Mouse (Mus musculus) left cerebral cortex, adult 18-20 months (tissue): ENCODE measurements around the gene Osbpl6. TPM values are rescaled to one million over a fixed set of nuclear protein-coding genes. Genes with fewer than 3 reads are reported as not detected.

Source experiments
- DNase-seq, 2 experiments: peaks; one replicate each; pipeline ENCODE4 v3.0.0; 2021 to 2022; ENCODE audit warnings: low spot score in 2 of 2, mixed read lengths in 1 of 2
- total RNA-seq, 2 experiments: library from RNA; stranded (reverse); gene quantifications; 2 replicates each; pipeline ENCODE4 v1.2.3; 2021

The Osbpl6 gene
- total RNA-seq, 2 experiments from 2014 or later: 51.2 to 53.5 TPM

DNA sequence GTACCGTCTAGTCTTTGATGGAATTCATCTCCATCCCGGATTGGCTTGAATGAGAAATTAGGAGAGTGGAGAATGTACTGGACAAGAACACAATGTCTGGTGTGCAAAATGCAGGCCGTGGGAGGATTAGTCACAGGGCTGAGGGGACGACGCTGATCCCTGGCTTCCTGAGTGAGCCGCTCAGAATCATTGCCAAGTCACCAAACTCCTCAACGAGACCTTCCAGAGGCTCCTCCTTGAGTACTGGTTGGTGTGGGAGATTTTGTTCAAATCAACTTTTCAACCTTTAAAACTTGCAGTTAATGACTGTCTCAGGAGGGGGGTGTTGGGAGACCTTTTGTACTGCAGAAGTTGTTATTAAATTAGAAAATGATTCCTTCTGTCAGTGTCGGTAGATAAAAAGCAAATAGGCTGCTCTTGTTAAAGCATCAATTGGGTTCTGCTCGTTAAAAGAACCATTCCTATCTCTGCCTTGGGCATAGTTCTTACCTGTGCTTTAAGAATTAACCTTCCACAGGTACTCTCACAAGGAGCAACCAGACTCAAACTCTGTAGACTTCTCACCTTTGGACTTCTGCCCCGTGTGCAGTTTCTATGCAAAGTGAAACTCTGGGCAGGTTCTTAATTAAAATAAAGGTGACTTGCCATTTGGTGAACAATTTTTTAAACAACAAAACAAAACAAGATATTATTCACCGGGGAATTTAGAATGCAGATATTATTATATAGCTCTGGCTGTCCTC lies 89.9 kb downstream of the Osbpl6 start:
- no peak for DNase-seq

- DNase-seq: no peak
These were observed 90.4 kb downstream of the Osbpl6 start for GRCm38 (mm10) chr2:76496749-76497140.

DNA sequence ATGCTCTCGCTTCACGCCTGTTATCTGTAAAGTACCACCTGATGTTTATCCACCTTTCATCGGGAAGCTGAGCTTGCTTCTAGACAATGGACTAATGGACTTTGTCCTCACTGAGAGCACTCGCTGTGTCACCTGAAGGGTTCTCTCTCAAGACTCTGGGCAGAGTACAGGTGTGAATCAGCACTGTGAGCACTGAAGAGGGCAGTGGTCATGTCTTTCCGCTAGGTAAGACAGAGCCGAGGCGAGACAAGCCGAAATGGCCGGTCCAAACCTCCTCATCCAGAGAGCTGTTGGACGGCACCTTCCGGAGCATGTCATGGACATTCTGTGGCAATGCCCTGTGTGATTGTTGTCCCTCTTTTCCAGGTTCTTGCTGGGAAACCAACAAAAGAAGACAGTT lies 92.6 kb downstream of the Osbpl6 start:
- DNase-seq: no peak

- DNase-seq: no peak
These were observed 98.0 kb downstream of the Osbpl6 start for GRCm38 (mm10) chr2:76504122-76504839.

DNA sequence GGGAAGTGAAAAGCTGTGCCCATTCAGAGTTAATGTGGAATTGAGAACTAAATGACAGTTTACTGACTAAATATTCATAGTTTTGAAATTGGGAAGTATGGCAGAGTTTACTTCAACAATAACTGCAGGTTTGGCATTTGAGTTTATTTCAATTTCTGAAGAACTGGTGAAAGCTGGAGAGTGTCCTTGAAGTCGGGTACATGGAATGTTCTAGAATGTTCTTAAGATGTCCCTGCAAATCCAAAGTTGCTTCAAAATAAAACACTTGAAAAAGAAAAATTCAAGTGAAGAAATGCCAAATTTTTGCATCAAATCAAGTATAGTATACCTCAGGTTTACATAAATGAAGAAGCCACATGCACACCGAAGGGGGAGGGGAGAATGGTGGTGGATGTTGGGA lies 98.7 kb downstream of the Osbpl6 start:
- no peak for DNase-seq

DNA sequence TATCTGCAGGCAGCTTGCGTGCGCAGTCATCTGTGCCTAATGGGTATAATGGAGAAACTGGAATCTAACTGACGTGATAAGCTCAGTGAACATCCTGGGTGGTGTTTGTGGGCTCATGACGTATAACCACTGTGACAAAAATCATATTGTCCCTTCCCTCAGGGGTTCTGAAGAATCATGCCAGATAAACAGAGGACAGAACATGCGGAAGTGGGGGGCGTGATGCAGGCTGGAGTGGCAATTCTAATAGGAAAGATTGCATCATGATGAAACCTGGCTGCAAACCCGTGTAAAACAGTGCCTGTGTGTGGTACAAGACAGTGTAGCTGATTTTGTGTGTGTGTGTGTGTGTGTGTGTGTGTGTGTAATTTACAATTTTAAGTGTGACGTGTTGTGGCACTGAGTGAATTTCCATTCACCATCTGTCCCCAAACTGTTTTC lies 105.0 kb downstream of the Osbpl6 start:
- no peak for DNase-seq

GRCm38 (mm10) chr2:76512133-76512532 lies 105.8 kb downstream of the Osbpl6 start:
- no peak for DNase-seq

DNA sequence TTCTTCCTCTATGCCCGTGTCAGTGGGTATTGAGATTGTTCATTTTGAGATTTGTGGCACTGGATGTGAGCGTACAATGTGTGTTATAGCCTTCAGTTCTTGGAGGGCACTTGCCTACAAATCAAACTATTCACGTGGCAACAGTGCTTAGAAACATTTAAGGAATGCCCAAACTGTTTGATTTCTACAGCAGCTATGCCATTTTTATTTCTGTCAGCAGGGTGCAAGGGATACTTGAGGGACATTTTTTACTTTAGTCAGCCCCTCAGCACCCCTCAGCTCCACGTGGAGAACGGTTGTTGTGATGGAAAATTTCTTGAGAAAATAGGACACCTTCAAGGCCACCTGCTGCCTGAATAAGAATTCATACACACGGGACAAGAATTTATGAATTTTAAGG lies 106.6 kb downstream of the Osbpl6 start:
- DNase-seq: no peak

- DNase-seq: no peak
These were observed 107.0 kb downstream of the Osbpl6 start for GRCm38 (mm10) chr2:76513296-76513695.

DNA sequence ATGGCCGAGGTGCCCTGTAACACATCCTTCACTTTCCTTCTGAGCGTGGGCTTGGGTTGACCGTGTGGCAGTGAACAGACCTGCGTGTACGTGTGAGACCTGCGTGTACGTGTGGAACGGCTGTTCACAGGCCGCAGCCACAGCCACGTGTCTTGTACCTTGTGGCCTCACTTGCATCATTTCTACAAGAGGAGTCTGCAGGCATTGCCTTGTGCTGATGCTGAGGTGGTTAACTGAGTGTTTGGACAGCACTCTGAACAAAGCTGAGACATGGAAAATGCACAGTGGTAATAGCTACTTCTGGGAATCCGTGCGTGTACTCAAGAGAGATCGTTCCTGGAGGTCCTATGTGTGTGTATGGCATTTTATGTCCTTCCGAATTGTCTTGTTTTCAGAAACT lies 111.2 kb downstream of the Osbpl6 start:
- DNase-seq: no peak

- DNase-seq: no peak
These were observed 112.2 kb downstream of the Osbpl6 start for GRCm38 (mm10) chr2:76518407-76519063.

- no peak for DNase-seq
These were observed 115.3 kb downstream of the Osbpl6 start for GRCm38 (mm10) chr2:76521585-76521984.

- DNase-seq: no peak
These were observed 118.1 kb downstream of the Osbpl6 start for GRCm38 (mm10) chr2:76524451-76524850.

DNA sequence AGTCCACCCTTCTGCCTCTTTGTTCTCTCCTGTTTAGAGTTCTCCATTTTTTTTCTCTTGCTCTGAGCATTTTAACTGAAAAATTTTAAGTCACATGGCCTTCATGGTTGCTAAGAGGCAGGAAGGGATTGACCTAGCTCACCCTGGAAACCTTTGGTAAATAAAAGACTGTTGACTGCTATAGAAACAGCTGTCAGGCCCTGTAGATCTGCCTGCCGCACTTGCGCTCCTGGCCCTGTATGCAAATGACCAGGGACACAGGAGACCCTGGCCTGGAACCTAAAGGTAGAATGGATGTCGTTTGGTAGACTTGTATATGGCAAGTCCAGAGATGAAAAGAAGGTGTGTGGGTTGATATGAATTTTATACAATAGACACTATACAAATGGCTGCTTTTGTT lies 119.3 kb downstream of the Osbpl6 start:
- DNase-seq: no peak

- no peak for DNase-seq
These were observed 126.3 kb downstream of the Osbpl6 start for GRCm38 (mm10) chr2:76532490-76533126.

GRCm38 (mm10) chr2:76534932-76535331 lies 128.6 kb downstream of the Osbpl6 start:
- DNase-seq: no peak

- no peak for DNase-seq
These were observed 135.6 kb downstream of the Osbpl6 start for GRCm38 (mm10) chr2:76541900-76542299.

GRCm38 (mm10) chr2:76542921-76543320 lies 136.6 kb downstream of the Osbpl6 start:
- no peak for DNase-seq

GRCm38 (mm10) chr2:76545539-76545938 lies 139.2 kb downstream of the Osbpl6 start:
- no peak for DNase-seq

- DNase-seq: no peak
These were observed 141.9 kb downstream of the Osbpl6 start for GRCm38 (mm10) chr2:76548171-76548570.

DNA sequence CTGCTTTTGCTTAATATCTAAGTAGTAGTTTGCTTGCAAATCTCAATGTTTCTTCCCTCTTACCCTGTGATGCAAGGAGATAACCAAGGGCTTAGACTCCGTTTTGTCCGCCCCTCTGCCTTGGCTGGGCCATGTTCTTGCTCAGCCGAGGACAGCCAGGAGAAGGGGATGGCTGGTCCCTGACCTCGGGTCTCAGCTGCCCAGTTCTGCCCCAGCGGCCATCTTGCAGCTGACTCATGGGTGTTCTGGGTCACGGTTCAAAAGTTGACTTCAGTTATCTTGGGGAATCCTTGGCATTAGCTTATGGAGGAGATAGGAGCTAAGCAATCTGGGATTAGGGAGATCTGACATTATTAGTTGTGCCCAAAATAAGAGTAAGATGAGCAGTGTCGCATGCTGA lies 142.5 kb downstream of the Osbpl6 start:
- DNase-seq: no peak

GRCm38 (mm10) chr2:76549316-76549715 lies 143.0 kb downstream of the Osbpl6 start:
- DNase-seq: no peak
